Mouse (Mus musculus): ENCODE results near the gene H2afv.

- no peak for TF ChIP-seq CTCF (conservative IDR thresholded peaks at IDR 0.05 in 1 of 2, IDR thresholded peaks at IDR 0.05 in 1 of 2; ENCODE audit: low read depth in 2 of 2, low read length in 2 of 2)
- TF ChIP-seq RCOR1 (conservative IDR thresholded peaks at IDR 0.05; ENCODE audit: low read depth, low read length), result no peak
- TF ChIP-seq POLR2A (IDR thresholded peaks at IDR 0.05; ENCODE audit: low read depth, low read length), result no peak
- no peak for TF ChIP-seq MAX (IDR thresholded peaks at IDR 0.05; ENCODE audit: low read length)
- no peak for TF ChIP-seq GABPA (IDR thresholded peaks at IDR 0.05; ENCODE audit: insufficient replicate concordance, low read depth, low read length)
- no peak for TF ChIP-seq EP300 (IDR thresholded peaks at IDR 0.05; ENCODE audit: low read length)
- no peak for TF ChIP-seq KAT2A (IDR thresholded peaks at IDR 0.05; ENCODE audit: insufficient replicate concordance, low read length)
- no peak for TF ChIP-seq MXI1 (IDR thresholded peaks at IDR 0.05; ENCODE audit: low read depth, low read length)
- no peak for TF ChIP-seq CHD1 (IDR thresholded peaks at IDR 0.05; ENCODE audit: low read depth, low read length)
- no peak for TF ChIP-seq CHD2 (IDR thresholded peaks at IDR 0.05; ENCODE audit: low read length)
- TF ChIP-seq MAZ (IDR thresholded peaks at IDR 0.05; ENCODE audit: low read depth, low read length), result no peak
- no peak for TF ChIP-seq USF1 (IDR thresholded peaks at IDR 0.05; ENCODE audit: low read depth, low read length)
These were observed 42.7 kb upstream of the H2afv start for GRCm38 (mm10) chr11:6486916-6487315.

Measured in CH12.LX (cell line).